Mouse (Mus musculus): ENCODE measurements around the gene Tmem209.

- TF ChIP-seq CTCF (IDR thresholded peaks at IDR 0.05; ENCODE audit: insufficient read depth, low read depth, low read length), result no peak
- no peak for TF ChIP-seq POLR2A (IDR thresholded peaks at IDR 0.05; ENCODE audit: insufficient read depth, low read depth, low read length)
These were observed 10.8 kb upstream of the Tmem209 start for GRCm38 (mm10) chr6:30520400-30520799.
